Mouse (Mus musculus) erythroblast, adult 5-6 weeks (primary cell): ENCODE data around the gene Spats1. TPM values are rescaled to one million over a fixed set of nuclear protein-coding genes. Genes with fewer than 3 reads are reported as not detected.
A peak's percentile ranks its signal among the peaks of the same experiment; 100 is the strongest.

Experiments
- ATAC-seq: replicated peaks from 2 replicates; pipeline ENCODE4 v1.8.0; 2016; ENCODE audit warnings: moderate number of reproducible peaks, mild to moderate bottlenecking, moderate TSS enrichment, inconsistent platforms; ENCODE audit not compliant: poor library complexity, low FRiP score, severe bottlenecking
- total RNA-seq, 2 experiments: library from RNA; stranded (forward) in 1 of 2; stranded (reverse) in 1 of 2; fragments of 150-400 nt in 1 of 2; fragments of 200-764, 138-1000 nt in 1 of 2; gene quantifications; 2 replicates each; pipeline versions ENCODE4 v1.2.3 to v1.2.4; 2015 to 2017; ENCODE audit warnings: low replicate concordance in 2 of 2

The Spats1 gene
- not detected in 2 replicates for total RNA-seq (2015; ENCODE audit: low replicate concordance)
- total RNA-seq (2017; ENCODE audit: low replicate concordance), result 1.4 and 5.6 TPM in 2 replicates

GRCm38 (mm10) chr17:45474669-45475465, at the start of gene Spats1:
TSS of gene Spats1 (minus strand) at chr17:45475415.
- no peak for ATAC-seq

- ATAC-seq, result no peak
These were observed 49.7 kb upstream of the Spats1 start for GRCm38 (mm10) chr17:45524961-45525360.

- no peak for ATAC-seq
These were observed 48.0 kb upstream of the Spats1 start, which contains the start of gene Tcte1 for GRCm38 (mm10) chr17:45523263-45523662. TSS of gene Tcte1 (plus strand) at chr17:45523434.

- ATAC-seq, result no peak
These were observed 44.9 kb upstream of the Spats1 start for GRCm38 (mm10) chr17:45520136-45520535.

GRCm38 (mm10) chr17:45518766-45519475, 43.7 kb upstream of the Spats1 start:
- ATAC-seq, result no peak

GRCm38 (mm10) chr17:45517549-45518215, 42.5 kb upstream of the Spats1 start:
- no peak for ATAC-seq

GRCm38 (mm10) chr17:45517135-45517534, 41.9 kb upstream of the Spats1 start:
- no peak for ATAC-seq

GRCm38 (mm10) chr17:45516488-45516887, 41.3 kb upstream of the Spats1 start:
- peak; percentile 76 for ATAC-seq

- no peak for ATAC-seq
These were observed 40.6 kb upstream of the Spats1 start for GRCm38 (mm10) chr17:45515806-45516205.

GRCm38 (mm10) chr17:45515204-45515726, 40.0 kb upstream of the Spats1 start:
- no peak for ATAC-seq

GRCm38 (mm10) chr17:45511757-45512156, 36.5 kb upstream of the Spats1 start:
- ATAC-seq, result no peak

GRCm38 (mm10) chr17:45510871-45511270, 35.7 kb upstream of the Spats1 start:
- no peak for ATAC-seq

GRCm38 (mm10) chr17:45506700-45507189, 31.5 kb upstream of the Spats1 start, which contains the start of gene Aars2:
TSS of gene Aars2 (plus strand) at chr17:45506841.
- ATAC-seq, result peak; percentile 92

GRCm38 (mm10) chr17:45505941-45506465, 30.8 kb upstream of the Spats1 start:
- no peak for ATAC-seq

GRCm38 (mm10) chr17:45503301-45503973, 28.2 kb upstream of the Spats1 start:
- no peak for ATAC-seq

GRCm38 (mm10) chr17:45502324-45502723, 27.1 kb upstream of the Spats1 start:
- no peak for ATAC-seq

- ATAC-seq, result no peak
These were observed 25.8 kb upstream of the Spats1 start for GRCm38 (mm10) chr17:45500981-45501380.

- ATAC-seq, result no peak
These were observed 24.3 kb upstream of the Spats1 start for GRCm38 (mm10) chr17:45499516-45499915.

GRCm38 (mm10) chr17:45498397-45498796, 23.2 kb upstream of the Spats1 start:
- ATAC-seq, result no peak
